Mouse (Mus musculus) kidney, adult 9 months (tissue): ENCODE data around the gene Suox.
"Not testable (repeated sequence)": the region's sequence is repeated elsewhere in the genome, so short reads cannot be mapped to it uniquely, and the experiment has no call there.

Source experiments
- DNase-seq: peaks from one replicate; pipeline ENCODE4 v3.0.0; 2022

Gene Suox

GRCm38 (mm10) chr10:128626311-128627310 is 47.3 kb downstream of the Suox start, which contains the start of gene Rps26:
Gene Rps26, minus strand, starts transcription at chr10:128626747.
- DNase-seq: peak; percentile 99

- no peak for DNase-seq
Measured at GRCm38 (mm10) chr10:128625287-128625894, 48.5 kb downstream of the Suox start.

- not testable (repeated sequence) for DNase-seq
Measured at GRCm38 (mm10) chr10:128623106-128623613, 50.7 kb downstream of the Suox start.

- no peak for DNase-seq
Measured at GRCm38 (mm10) chr10:128622702-128623101, 51.2 kb downstream of the Suox start.

- no peak for DNase-seq
Measured at GRCm38 (mm10) chr10:128621986-128622520, 51.8 kb downstream of the Suox start.

GRCm38 (mm10) chr10:128620241-128620640 is 53.6 kb downstream of the Suox start:
- no peak for DNase-seq
